Mouse (Mus musculus): ENCODE measurements around the gene Bnc2. TPM values are rescaled to one million over a fixed set of nuclear protein-coding genes. Genes with fewer than 3 reads are reported as not detected.

The Bnc2 gene
- total and polyA plus RNA-seq, 3 experiments, result 3.4 to 16.6 (median 12.6) TPM

DNA sequence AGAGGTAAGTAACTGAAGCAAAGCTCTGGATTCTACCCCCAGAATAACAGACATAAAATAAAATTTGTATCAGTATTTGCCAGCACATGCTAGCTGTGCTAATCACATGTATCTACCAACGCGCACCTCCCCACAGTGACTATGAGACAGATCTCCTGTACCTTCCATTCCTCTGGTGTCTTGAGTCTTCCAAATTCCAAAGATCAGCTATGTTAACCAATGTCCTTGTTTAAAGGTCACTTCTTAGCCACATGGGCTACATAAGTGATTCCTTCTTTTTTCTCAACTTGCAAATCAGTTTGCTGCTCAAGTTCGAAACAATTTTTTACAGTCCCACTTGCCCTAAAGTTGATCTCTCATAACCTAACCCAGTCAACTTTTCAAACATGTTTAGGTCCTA, 167.5 kb downstream of the Bnc2 start:
- DNase-seq, result no peak

DNA sequence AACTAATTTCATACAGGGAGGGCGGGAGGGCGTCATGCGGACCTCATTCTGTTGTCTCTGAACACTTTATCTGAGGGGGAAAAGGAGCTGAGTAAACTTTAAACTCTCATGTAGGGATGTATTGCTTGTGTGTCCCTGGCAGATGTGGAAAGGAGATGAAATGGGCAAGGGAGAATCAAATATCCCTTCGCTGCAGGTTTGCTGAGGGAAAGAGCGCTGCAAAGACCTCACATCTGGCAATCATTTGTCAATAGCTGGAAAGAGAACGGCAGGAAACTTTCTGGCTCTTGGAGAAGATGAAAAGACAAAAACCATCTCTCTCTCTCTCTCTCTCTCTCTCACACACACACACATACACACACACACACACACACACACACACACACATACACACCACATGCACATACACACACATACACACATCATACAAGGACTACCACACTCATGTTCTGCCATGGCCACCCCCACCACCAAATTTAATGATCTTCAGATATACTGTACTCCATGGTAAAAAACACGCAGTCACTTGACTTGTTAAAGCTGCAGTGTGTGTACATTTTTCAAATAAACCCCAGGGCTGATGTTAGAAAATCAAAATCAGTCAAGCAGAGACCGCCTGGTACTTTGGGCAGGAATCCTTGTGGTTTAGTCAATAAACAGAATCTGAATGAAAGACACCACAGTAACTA, 172.3 kb downstream of the Bnc2 start:
- no peak for DNase-seq

DNA sequence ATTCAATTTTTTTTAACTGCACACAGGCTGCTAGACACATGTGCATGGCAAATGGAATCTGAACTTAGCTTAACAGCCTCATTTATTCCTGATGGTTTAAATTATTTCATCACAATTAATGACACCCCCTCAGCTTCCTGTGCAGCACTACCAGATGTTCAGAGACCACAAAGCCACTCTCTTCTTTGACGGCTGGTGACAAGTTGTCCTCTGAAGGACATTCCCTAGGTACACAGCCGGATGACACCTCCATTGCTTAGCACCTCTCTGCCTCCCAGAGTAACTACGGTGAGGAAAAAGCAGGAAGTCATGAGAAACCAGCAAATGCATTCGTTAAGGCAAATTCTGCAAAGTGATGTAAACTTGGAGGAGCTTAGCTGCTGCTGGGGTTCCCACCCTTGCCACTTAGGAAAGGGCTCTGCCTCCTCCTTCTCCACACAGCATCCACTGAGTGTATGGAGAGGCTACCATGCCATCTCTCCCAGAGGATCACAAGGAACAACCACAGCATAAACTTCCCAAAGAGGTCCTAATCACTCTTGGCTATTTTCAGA, 174.2 kb downstream of the Bnc2 start:
- no peak for DNase-seq

DNA sequence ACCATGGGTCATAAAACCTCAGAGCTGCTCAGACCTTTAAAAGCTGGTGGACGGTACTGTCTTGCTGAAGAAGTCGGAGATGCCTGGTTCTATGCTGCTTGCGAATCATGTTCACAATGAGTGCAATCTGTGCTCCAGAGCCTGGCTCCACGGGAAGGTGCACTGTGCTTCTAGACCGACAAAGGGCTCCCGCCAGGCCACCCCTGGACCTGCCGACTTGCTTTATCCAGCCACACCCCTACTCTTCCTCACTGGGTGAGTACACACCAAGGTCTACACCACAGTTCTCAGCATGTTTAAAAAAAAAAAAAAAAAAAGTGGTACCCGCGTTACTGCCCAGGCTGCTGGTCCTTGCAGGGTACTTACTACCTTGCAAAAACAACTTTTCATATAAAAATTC, 174.8 kb downstream of the Bnc2 start:
- DNase-seq, result no peak

DNA sequence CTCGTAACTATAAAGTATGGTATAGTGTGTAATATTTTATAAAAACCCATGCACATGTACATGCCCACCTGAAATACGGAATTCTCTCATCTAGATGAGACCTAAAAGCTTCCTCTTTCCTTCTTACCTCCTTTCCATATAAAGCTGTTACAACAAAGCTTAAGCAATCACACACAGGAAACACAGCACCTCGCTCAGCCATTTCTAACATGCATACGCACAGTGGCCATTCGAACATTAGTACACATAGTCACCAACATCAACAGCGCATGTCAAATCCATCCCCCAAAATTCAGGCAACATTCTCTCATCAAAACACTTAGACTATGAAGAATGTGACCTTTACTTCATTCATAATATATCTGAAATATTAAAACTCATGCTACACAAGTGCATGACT, 176.6 kb downstream of the Bnc2 start:
- no peak for DNase-seq

- peak; percentile 18 for DNase-seq
Measured at GRCm38 (mm10) chr4:84488323-84488722, 186.8 kb downstream of the Bnc2 start.

DNA sequence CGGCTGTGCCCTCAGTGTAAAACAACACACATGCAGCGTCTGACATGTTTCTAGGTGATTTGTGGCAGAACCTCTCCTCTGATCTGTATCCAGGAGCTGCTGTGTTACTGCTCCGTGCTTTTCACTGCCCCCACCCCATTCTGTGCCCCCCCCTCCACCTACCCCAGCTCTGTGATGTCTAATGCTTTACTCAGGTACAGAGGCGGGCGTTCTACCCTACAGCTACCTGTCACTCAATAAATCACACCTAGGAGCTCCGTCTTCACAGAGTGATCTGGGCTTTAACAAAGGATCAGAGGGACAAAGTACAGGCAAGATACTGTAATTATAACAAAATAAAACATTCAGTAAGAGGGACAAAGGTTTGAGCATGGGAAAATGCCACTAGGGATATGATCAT, 192.4 kb downstream of the Bnc2 start:
- DNase-seq, result no peak

- no peak for DNase-seq
Measured at GRCm38 (mm10) chr4:84472643-84473042, 202.4 kb downstream of the Bnc2 start.

- DNase-seq, result no peak
Measured at GRCm38 (mm10) chr4:84470106-84470885, 204.8 kb downstream of the Bnc2 start.

DNA sequence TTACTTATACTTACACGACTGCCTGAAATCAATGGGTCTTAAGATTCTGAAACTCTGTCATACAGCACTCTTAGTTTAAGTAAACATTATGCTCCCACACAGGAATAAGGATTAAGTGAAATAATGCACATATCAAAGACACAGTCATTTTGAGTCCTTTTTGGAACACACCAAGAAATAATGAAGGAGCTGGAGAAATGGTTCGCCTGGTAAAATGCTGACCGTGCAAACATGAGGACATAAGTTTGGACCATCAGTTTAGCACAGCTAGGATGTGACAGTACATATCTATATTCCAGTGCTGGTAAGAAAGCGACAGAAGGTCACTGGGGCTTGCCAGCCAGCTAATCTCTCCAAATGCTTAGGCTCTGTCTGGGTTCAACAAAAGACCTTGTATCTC, 205.7 kb downstream of the Bnc2 start:
- no peak for DNase-seq

- DNase-seq, result no peak
Measured at GRCm38 (mm10) chr4:84467722-84468121, 207.4 kb downstream of the Bnc2 start.

DNA sequence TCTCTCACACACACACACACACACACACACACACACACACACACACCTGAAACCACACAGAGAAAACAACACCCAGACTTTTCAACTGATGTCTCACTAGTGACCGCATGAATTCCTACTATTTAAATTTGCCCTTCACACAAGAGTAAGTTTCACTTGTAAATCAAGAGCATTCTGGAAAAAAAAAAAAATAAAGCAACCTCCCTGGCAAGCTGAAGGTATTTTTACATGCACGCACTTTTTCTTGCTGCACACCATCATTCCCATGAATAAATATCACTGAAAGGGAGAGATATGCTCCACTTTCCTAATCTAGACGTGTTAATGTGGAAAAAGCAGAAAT, 216.9 kb downstream of the Bnc2 start:
- no peak for DNase-seq

GRCm38 (mm10) chr4:84457512-84458217, 217.4 kb downstream of the Bnc2 start:
- no peak for DNase-seq

- no peak for DNase-seq
Measured at GRCm38 (mm10) chr4:84456853-84457249, 218.2 kb downstream of the Bnc2 start.

- DNase-seq, result no peak
Measured at GRCm38 (mm10) chr4:84456198-84456852, 218.8 kb downstream of the Bnc2 start.

DNA sequence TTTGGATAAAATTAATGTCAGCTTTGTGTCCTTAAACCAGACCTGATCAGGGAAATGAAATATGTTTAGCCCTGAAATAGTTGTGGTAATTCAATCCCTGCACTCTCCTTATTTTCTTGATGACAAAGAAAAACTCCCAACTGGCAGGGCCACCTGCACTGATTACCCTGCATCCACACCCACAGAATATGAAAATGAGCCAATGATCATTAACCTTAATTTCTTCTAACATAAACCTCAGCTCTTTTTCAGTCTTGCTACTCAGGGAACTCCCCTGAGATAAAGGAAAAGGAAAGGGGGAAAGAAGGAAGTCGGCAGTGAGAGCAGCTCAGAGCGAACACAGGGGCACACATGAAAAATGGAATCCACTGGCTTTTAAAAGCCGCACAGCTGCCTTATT, 220.6 kb downstream of the Bnc2 start:
- no peak for DNase-seq

- DNase-seq, result no peak
Measured at GRCm38 (mm10) chr4:84453586-84453985, 221.5 kb downstream of the Bnc2 start.

- no peak for DNase-seq
Measured at GRCm38 (mm10) chr4:84452642-84453041, 222.4 kb downstream of the Bnc2 start.

DNA sequence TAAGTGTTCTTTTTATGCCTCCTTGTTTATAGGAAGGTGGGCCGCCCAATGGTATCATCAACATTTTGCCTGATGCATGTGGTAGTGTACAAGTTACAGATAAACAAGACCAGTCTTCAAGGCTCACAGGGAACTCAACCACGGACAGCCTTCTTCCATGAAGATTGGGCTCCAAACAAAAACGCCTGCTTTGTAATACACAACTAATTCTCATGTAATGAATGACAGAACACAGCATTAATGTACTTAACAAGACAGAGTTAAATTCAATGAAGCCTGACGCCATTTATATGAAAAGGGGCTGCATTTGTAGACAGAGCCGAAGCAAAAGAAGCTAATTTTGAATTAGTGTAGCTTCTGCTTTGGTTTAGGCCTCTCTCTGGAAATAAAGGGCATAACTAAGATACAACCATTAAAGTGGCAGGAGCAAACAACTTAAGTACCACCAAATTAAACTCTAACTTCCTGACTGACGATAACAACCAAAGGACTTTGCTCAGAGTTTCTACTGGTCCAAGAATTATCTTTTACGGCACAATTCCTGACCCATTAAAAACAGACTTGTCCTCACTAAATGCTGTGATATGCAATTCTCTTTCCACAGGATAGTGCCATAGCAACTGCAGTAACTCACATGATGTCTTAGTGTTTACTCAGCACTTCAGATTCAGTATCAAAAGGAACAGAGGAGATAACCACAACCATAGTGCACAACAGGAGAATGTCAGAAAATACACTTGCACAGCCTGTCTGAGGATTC, 225.6 kb downstream of the Bnc2 start:
- DNase-seq, result no peak

GRCm38 (mm10) chr4:84433324-84433723, 241.8 kb downstream of the Bnc2 start:
- DNase-seq, result no peak

DNA sequence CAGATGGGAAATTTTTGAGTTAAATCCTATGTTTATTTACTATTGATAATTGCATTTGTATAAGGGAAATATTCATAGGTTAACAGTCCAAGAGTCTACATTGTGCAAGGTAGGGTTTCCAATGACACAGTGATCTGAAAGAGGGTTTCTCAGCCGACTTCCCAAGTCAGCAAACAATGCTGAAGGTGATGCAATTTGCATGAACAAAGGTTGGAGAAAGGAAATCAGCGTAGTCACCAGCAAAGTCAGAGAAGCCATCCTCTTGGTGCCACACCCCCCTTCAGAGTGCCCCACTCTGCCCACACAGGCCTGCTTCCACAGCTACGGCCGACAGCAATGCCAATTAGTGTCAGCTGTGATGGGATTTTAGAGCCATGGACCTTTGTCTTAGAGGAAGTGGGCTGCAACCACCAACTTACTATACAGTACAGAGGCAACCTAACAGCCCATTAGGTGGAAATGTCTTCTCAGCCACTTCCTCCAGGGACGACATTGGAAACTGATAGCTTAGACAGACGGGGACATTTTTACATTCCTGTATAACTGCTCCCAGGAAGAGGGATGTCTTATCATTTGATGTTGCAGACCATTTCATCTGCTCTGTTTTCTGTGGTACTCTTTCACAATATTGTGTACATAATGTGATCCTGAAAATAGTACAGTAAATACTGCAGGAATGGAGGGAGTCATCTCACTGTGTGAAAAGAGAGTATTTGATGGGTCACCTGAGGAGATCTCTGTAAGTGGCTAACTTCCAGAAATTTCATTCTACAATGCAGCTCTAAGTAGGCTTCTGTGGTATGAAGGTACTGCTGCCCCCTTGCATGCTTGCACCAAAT, 243.2 kb downstream of the Bnc2 start:
- no peak for DNase-seq
